Mouse (Mus musculus): ENCODE measurements at regions not wholly inside any gene's neighbourhood (a gene's known extent, or its start where the extent isn't known, plus 50 kb on each side); places are given as distances from the start of the nearest gene placed in this dataset.

GRCm38 (mm10) chr10:100868360-100868916, 278.2 kb downstream of the 1700017N19Rik start:
- TF ChIP-seq POLR2A (IDR thresholded peaks at IDR 0.05; ENCODE audit: extremely low read depth, insufficient read depth, low read length) (no peak), CTCF (IDR thresholded peaks at IDR 0.05; ENCODE audit: low read depth, low read length) (no peak)
